Mouse (Mus musculus) hindbrain, embryonic 14.5 days (tissue): Measurements from ENCODE around the gene Rnf25. TPM values are rescaled to one million over a fixed set of nuclear protein-coding genes. Genes with fewer than 3 reads are reported as not detected.

Experiments used
- ATAC-seq: fragments of 200-750 bp; cut with Nextera tagmentation; 2 replicates; pipeline ENCODE4 v1.8.0; 2017; ENCODE audit warnings: moderate number of reproducible peaks, mild to moderate bottlenecking, moderate TSS enrichment, moderate library complexity; ENCODE audit not compliant: low FRiP score
- DNase-seq: peaks from one replicate; pipeline ENCODE4 v3.0.0-alpha.2; 2015; ENCODE audit warnings: low spot score
- H3K27ac ChIP-seq: fragments of 300-500 bp; sonication (generic); 2 replicates; pipeline ENCODE4 v1.5.1; 2014; ENCODE audit warnings: mild to moderate bottlenecking, moderate library complexity
- H3K27me3 ChIP-seq: fragments of 300-500 bp; sonication (generic); 2 replicates; pipeline ENCODE4 v1.6.1; 2014; ENCODE audit warnings: mild to moderate bottlenecking, low read length, mixed read lengths; ENCODE audit not compliant: control insufficient read depth, insufficient read depth
- H3K36me3 ChIP-seq: fragments of 300-500 bp; sonication (generic); replicated peaks from 2 replicates; pipeline ENCODE4 v1.6.1; 2014; ENCODE audit not compliant: control insufficient read depth, insufficient read depth
- H3K4me1 ChIP-seq: fragments of 300-500 bp; sonication (generic); replicated peaks from 2 replicates; pipeline ENCODE4 v1.6.1; 2014; ENCODE audit warnings: antibody characterized with exemption, low read length, mixed read lengths; ENCODE audit not compliant: control insufficient read depth, insufficient read depth
- H3K4me2 ChIP-seq: fragments of 300-500 bp; sonication (generic); replicated peaks from 2 replicates; pipeline ENCODE4 v1.6.1; 2014; ENCODE audit warnings: mild to moderate bottlenecking, moderate library complexity
- H3K4me3 ChIP-seq: fragments of 300-500 bp; sonication (generic); replicated peaks from 2 replicates; pipeline ENCODE4 v1.5.1; 2014; ENCODE audit warnings: mild to moderate bottlenecking, low read length
- H3K9ac ChIP-seq: fragments of 300-500 bp; sonication (generic); 2 replicates; pipeline ENCODE4 v1.6.1; 2014
- H3K9me3 ChIP-seq: fragments of 300-500 bp; sonication (generic); 2 replicates; pipeline ENCODE4 v1.6.1; 2016; ENCODE audit warnings: low read length; ENCODE audit not compliant: control insufficient read depth
- WGBS: fragments of 180-500 bp; shearing (Covaris S2); extraction: QIAGEN DNeasy Blood & Tissue Kit; methylation state at CpG from one replicate; pipeline ENCODE4 v1.1.7; 2014; 5-methylcytosine and 5-hydroxymethylcytosine counted together
- polyA plus RNA-seq: library from polyadenylated mRNA; unstranded; fragments of >200 nt; fragmentation: Nextera tagmentation; extraction: Ambion mirVana; gene quantifications from 2 replicates; pipeline ENCODE4 v1.2.1, GENCODE M21; 2014

The Rnf25 gene
- 10.4 and 11.7 TPM in 2 replicates for polyA plus RNA-seq

DNA sequence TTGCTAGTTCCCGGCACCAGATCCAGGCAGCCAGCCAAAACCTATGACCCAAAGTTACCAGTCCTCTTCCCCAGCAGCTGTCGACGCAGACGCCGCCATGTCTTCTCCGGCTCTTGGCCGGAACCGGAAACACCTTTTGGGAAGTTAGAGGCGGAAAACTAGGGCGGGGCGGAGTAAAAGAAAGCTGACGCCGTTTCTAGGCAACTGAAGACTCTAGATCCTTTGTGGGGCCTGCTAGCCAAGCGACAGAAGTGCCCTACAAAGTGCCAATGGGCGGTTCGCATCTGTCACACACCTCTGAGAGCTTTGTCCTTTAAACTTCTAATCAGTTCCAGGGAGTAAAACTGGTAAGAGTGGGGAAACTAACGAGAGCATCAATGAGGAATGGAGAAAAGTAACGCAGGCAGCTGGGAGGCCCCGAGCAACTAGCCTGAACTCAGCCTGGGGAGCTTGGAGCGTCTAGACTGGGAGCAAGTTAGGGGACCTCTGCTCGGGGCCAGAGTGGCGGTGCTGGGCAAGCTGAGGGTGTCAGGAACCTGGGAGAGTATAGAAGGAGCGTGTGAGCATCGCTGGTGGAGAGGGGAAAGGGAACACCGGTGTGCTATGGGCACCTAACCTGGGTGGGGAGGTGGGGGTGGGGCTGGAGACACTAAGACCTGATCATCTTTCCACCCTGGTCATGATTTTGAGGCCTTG, at the start of gene Rnf25, which contains the start of gene Stk36:
Gene Rnf25, minus strand, starts transcription at position 131 of the 696 bp plus-strand sequence.
Gene Stk36, plus strand, starts transcription at position 179 of the 696 bp plus-strand sequence.
- Histone ChIP-seq H3K4me3 (peak within 1 kb of the TSS; percentile 93), H3K27me3 (no peaks in the 10 kb centered on the region), H3K9ac (peak within 1 kb of the TSS; percentile 84), H3K36me3 (peaks cover 49% of the 10 kb centered on the region), H3K4me1 (peaks cover 12% of the 10 kb centered on the region), H3K4me2 (peak within 1 kb of the TSS; percentile 64), H3K9me3 (no peaks in the 10 kb centered on the region), H3K27ac (peak within 1 kb of the TSS; percentile 73)
- DNase-seq (peak; percentile 91), ATAC-seq (peak; percentile 90)
- WGBS = 9% methylated on average over 25 of the region's 25 CpGs

DNA sequence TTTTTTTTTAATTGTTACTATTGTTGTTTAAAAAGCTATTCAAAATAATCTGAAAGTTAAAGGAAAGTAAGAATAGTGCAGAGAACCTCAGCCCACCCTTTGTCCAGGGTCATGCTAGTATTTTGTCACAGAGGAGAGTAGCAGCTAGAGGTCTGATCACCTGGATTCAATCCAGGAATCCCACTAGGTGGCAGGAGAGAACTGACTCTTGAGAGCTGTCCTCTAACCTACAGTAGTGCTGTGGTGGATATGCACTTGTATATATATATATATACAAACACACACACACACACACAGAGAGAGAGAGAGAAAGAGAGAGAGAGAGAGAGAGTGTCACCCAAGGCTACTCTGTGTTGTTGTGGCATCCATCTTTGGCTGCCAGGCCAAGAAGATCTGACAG, 42.7 kb upstream of the Rnf25 start:
- Histone ChIP-seq H3K4me1 (no peaks in the 10 kb centered on the region), H3K9me3 (no peaks in the 10 kb centered on the region), H3K27me3 (no peaks in the 10 kb centered on the region), H3K4me2 (no peak overlapping the region), H3K36me3 (no peaks in the 10 kb centered on the region), H3K27ac (no peak overlapping the region), H3K9ac (no peak overlapping the region), H3K4me3 (no peak overlapping the region)
- ATAC-seq = no peak
- peak; percentile 31 for DNase-seq

DNA sequence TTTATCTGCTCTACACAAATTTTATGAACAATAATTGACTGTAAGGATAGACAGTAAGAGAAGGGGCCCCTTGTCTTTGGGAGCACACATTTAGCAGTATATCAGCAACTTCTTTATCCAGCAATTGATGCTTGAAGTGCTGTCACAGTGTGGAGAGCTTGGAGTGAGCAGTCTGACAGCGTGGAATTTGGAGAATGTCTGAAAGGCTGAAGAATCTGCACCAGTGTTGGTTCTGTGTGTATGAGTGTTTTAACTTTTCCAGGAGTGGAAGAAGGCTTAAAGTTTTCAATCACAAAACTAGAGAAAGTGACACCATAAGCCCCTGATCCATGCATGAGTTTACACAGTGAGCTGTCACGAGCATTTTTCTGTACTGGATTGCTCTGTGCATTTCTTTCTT, 42.3 kb upstream of the Rnf25 start:
- 76% methylated on average over 2 of the region's 2 CpGs for WGBS

DNA sequence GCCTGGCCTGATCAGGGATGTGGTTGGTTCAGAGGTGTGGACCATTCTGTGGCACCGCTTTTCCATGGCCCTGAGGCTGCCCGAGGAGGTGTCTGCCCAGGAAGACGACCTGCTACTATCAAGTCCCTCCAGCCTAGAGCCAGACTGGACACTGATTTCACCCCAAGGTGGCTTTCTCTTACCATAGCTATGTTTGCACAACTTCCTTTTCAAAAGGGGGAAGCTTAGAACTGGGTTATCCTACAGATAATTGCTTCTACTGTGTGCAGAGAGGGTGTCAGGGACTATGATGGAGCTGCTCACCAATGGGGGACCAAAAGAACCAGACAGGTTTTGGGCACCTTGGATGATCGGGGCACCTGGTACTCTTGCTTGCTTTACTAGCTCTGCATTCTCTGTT, 31.5 kb upstream of the Rnf25 start:
- H3K9ac ChIP-seq = no peak overlapping the region
- H3K4me2 ChIP-seq = no peak overlapping the region
- ATAC-seq (no peak), DNase-seq (no peak)
- WGBS = 85% methylated on average over 4 of the region's 4 CpGs
- no peaks in the 10 kb centered on the region for H3K9me3 ChIP-seq
- H3K27me3 ChIP-seq = no peaks in the 10 kb centered on the region
- peaks cover 47% of the 10 kb centered on the region for H3K36me3 ChIP-seq
- no peak overlapping the region for H3K4me3 ChIP-seq
- no peaks in the 10 kb centered on the region for H3K4me1 ChIP-seq
- no peak overlapping the region for H3K27ac ChIP-seq

More for the DNA sequence above, 42.3 kb upstream of the Rnf25 start:
- Histone ChIP-seq H3K27ac (no peak overlapping the region), H3K27me3 (no peaks in the 10 kb centered on the region), H3K9ac (no peak overlapping the region), H3K36me3 (no peaks in the 10 kb centered on the region), H3K9me3 (no peaks in the 10 kb centered on the region), H3K4me3 (no peak overlapping the region), H3K4me1 (no peaks in the 10 kb centered on the region), H3K4me2 (no peak overlapping the region)
- no peak for DNase-seq
- no peak for ATAC-seq

DNA sequence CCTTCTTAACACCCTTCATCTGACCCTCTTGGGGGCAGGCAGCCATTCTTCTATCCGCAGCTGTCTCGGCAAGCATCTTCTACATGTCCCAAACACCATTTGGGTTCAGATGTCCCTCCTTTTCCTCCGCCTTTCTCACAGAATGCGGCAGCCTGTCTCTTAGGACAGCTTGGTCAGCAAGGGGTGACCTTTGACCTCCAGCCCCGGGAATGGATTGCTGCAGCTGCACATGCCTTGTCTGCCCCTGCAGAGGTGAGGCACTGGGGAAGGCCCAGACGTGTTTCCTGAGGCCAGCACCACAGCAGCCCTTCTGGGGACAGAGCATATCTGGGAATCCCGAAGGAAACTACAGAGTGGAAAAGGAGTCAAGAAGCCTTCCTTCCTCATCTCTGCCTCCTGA, 26.8 kb upstream of the Rnf25 start:
- 36% methylated on average over 7 of the region's 7 CpGs for WGBS
- Histone ChIP-seq H3K9me3 (no peaks in the 10 kb centered on the region), H3K4me2 (no peak overlapping the region), H3K27ac (no peak overlapping the region), H3K36me3 (peaks cover 59% of the 10 kb centered on the region), H3K9ac (no peak overlapping the region), H3K27me3 (no peaks in the 10 kb centered on the region), H3K4me3 (no peak overlapping the region), H3K4me1 (no peaks in the 10 kb centered on the region)
- DNase-seq (no peak), ATAC-seq (no peak)

DNA sequence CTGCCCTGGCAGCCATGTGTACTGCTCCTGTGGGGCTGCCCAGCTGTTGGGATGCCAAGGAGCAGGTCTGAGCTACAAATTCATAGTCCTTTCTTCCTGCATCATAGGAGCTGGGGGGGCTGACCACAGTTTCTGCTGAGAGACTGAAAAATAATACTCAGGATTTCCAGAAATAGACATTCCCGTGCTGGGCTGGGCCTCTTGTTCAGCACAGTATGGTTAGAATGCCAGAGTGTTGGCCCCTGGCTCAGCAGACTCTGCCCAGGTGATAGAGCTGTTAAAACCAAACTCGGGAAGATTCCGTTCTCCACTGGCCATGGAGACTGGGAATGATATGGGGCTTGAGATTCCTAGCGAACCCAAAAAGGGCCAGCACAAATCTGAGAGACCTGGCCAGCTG, 24.9 kb upstream of the Rnf25 start:
- H3K27me3 ChIP-seq = no peaks in the 10 kb centered on the region
- peaks cover 74% of the 10 kb centered on the region for H3K36me3 ChIP-seq
- ATAC-seq (no peak), DNase-seq (no peak)
- no peak overlapping the region for H3K9ac ChIP-seq
- no peak overlapping the region for H3K27ac ChIP-seq
- no peak overlapping the region for H3K4me3 ChIP-seq
- WGBS = 90% methylated on average over 4 of the region's 4 CpGs
- H3K4me2 ChIP-seq = no peak overlapping the region
- H3K9me3 ChIP-seq = no peaks in the 10 kb centered on the region
- no peaks in the 10 kb centered on the region for H3K4me1 ChIP-seq

DNA sequence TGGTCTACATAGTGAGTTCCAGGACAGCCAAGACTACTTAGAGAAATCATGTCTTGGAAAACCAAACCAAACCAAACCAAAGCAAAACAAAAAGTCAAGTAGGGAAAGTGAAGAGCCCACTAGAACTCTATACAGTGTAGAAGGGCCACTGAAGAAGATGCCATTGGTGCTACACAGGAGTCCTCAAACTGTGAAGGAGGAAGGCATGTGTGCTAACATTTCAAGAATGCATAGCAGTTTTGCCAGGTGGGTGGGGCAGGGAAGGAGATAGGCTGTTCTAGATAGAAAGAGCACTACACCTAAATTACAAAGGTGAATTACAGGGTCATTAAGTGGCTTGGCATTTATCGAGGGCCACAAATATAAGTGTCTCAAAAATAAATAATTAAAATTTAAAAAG, 23.0 kb upstream of the Rnf25 start:
- Histone ChIP-seq H3K36me3 (peaks cover 78% of the 10 kb centered on the region), H3K27me3 (no peaks in the 10 kb centered on the region), H3K4me2 (no peak overlapping the region), H3K27ac (no peak overlapping the region), H3K9me3 (no peaks in the 10 kb centered on the region), H3K9ac (no peak overlapping the region), H3K4me3 (no peak overlapping the region), H3K4me1 (no peaks in the 10 kb centered on the region)
- DNase-seq (no peak), ATAC-seq (no peak)
- 92% methylated on average over 1 of the region's 1 CpGs for WGBS

DNA sequence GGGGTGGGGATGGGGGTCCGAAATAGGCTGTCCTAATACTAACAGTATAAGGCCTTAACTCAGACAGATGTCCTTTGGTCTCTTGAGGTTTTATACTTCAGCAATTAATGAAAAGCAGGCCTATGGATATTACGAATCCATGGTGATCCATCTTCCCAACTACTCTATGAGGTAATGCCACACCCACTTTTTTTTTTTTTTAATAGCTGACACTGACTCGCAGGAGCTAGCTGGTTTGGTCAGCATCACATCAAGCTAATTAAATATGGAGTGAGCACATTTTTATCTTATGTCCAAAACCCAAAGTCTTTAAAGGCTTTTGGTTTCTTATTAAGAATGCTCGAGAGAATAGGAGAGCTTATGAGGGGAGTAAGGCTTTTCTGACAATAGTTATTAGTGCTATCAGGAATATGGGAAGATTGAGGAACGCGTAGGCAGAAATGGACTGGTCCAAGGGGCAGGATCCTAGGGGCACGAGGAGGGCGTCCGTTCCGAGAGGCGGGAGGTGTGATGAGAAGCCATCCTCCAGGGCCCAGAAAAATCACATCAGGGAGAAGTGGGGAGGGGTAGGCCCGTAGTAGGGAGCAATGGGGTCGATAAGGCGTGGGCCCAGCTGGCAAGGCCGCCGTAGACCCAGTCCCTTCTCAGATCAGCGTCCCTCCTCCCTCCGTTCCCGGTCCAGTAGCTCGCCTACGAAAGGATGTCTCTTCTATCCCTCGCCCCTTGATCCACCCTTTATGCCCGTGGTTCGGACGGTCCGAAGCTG, 513 bp downstream of the Rnf25 start:
- Histone ChIP-seq H3K9ac (peak overlapping the region; percentile 84), H3K9me3 (no peaks in the 10 kb centered on the region), H3K27ac (peak overlapping the region; percentile 73), H3K36me3 (peaks cover 53% of the 10 kb centered on the region), H3K4me1 (peaks cover 12% of the 10 kb centered on the region), H3K27me3 (no peaks in the 10 kb centered on the region), H3K4me3 (peak overlapping the region; percentile 93), H3K4me2 (peak overlapping the region; percentile 64)
- DNase-seq (no peak), ATAC-seq (peak; percentile 80)
- 9% methylated on average over 26 of the region's 26 CpGs for WGBS

DNA sequence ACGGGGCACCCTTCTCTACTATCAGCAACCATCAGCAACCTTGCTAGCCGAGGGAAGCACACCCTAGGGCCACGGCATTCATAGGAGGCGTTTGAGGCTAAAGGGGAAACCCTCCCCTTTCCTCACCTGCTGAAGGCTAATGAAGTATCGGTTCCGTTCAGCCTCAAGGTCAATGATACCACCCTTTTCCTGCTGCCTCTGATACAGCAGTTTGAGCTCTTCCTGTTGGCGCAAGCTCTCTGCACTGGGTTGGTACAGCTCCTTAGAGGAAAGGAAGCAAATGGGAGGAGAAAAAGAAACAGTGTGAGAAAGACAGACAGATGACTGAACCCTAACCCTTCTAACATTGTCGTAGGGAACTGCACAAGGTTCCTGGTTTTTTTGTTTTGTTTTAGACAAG, 6.8 kb downstream of the Rnf25 start:
- no peak overlapping the region for H3K4me2 ChIP-seq
- peaks cover 90% of the 10 kb centered on the region for H3K36me3 ChIP-seq
- H3K27me3 ChIP-seq = no peaks in the 10 kb centered on the region

More for the DNA sequence above, 6.8 kb downstream of the Rnf25 start:
- Histone ChIP-seq H3K4me3 (no peak overlapping the region), H3K27ac (no peak overlapping the region), H3K9me3 (no peaks in the 10 kb centered on the region), H3K9ac (no peak overlapping the region), H3K4me1 (no peaks in the 10 kb centered on the region)
- DNase-seq (no peak), ATAC-seq (no peak)
- WGBS = 94% methylated on average over 8 of the region's 8 CpGs
